Mouse (Mus musculus) hindbrain, embryonic 16.5 days (tissue): ENCODE data around the gene Atp5j2. TPM values are rescaled to one million over a fixed set of nuclear protein-coding genes. Genes with fewer than 3 reads are reported as not detected.

Experiments
- ATAC-seq: fragments of 200-750 bp; cut with Nextera tagmentation; 2 replicates; pipeline ENCODE4 v1.8.0; 2017; ENCODE audit warnings: moderate TSS enrichment, moderate library complexity
- H3K27ac ChIP-seq: fragments of 300-500 bp; sonication (generic); 2 replicates; pipeline ENCODE4 v1.5.1; 2014; ENCODE audit warnings: low read depth, mild to moderate bottlenecking, control low read depth, low read length, moderate library complexity
- H3K27me3 ChIP-seq: fragments of 300-500 bp; sonication (generic); replicated peaks from 2 replicates; pipeline ENCODE4 v1.6.1; 2014; ENCODE audit warnings: low read length; ENCODE audit not compliant: control insufficient read depth, insufficient read depth
- H3K36me3 ChIP-seq: fragments of 300-500 bp; sonication (generic); 2 replicates; pipeline ENCODE4 v1.6.1; 2014; ENCODE audit warnings: mild to moderate bottlenecking, low read length, moderate library complexity, mixed read lengths; ENCODE audit not compliant: control insufficient read depth, insufficient read depth
- H3K4me1 ChIP-seq: fragments of 300-500 bp; sonication (generic); 2 replicates; pipeline ENCODE4 v1.6.1; 2014; ENCODE audit warnings: low read depth, low read length; ENCODE audit not compliant: control insufficient read depth, insufficient read depth
- H3K4me2 ChIP-seq: fragments of 300-500 bp; sonication (generic); 2 replicates; pipeline ENCODE4 v1.6.1; 2014; ENCODE audit warnings: mild to moderate bottlenecking, low read length, control low read depth, moderate library complexity
- H3K4me3 ChIP-seq: fragments of 300-500 bp; sonication (generic); 2 replicates; pipeline ENCODE4 v1.5.1; 2014; ENCODE audit warnings: mild to moderate bottlenecking, low read length, control low read depth, moderate library complexity
- H3K9ac ChIP-seq: fragments of 300-500 bp; sonication (generic); 2 replicates; pipeline ENCODE4 v1.6.1; 2014; ENCODE audit warnings: low read depth, mild to moderate bottlenecking, control low read depth, low read length, moderate library complexity
- H3K9me3 ChIP-seq: fragments of 300-500 bp; sonication (generic); 2 replicates; pipeline ENCODE4 v1.6.1; 2014; ENCODE audit warnings: mild to moderate bottlenecking, low read length, moderate library complexity; ENCODE audit not compliant: control insufficient read depth
- WGBS: fragments of 180-500 bp; shearing (Covaris S2); extraction: QIAGEN DNeasy Blood & Tissue Kit; methylation state at CpG from one replicate; pipeline ENCODE4 v1.1.7; 2014; 5-methylcytosine and 5-hydroxymethylcytosine counted together
- polyA plus RNA-seq: library from polyadenylated mRNA; unstranded; fragments of >200 nt; fragmentation: Nextera tagmentation; extraction: Ambion mirVana; gene quantifications from 2 replicates; pipeline ENCODE4 v1.2.1, GENCODE M21; 2015

The Atp5j2 gene
- polyA plus RNA-seq, 1 experiment from 2014 or later: 743 TPM

GRCm38 (mm10) chr5:145207385-145207784, 15.5 kb upstream of the Atp5j2 start:
- Histone ChIP-seq H3K27ac (no peak overlapping the region), H3K4me3 (no peak overlapping the region), H3K27me3 (no peaks in the 10 kb centered on the region), H3K9ac (no peak overlapping the region), H3K9me3 (no peaks in the 10 kb centered on the region), H3K4me2 (no peak overlapping the region), H3K36me3 (peaks cover 9% of the 10 kb centered on the region), H3K4me1 (peaks cover 10% of the 10 kb centered on the region)
- no peak for ATAC-seq
- 93% methylated on average over 6 of the region's 6 CpGs for WGBS

DNA sequence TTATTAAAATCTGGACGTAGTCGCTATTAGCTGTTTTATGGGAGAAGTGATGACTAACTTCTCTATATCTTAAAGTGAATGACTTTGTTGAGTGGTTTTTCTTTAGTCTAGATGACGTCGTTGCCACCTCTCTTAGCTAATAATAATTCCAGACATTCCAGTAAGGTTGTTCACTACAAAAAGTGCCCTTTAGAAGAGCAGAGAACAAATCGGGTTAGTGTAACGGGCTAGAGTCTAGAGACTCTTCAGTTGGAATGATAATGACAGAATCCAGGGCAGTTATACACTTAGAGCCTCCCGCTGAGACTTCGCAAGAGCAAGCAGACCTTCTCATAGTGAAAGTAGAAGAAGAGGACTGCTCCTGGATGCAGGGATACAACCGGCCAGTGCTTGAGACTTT, 13.2 kb upstream of the Atp5j2 start:
- H3K9me3 ChIP-seq: no peaks in the 10 kb centered on the region
- 26% methylated on average over 9 of the region's 9 CpGs for WGBS
- H3K4me2 ChIP-seq: peak overlapping the region; percentile 70
- ATAC-seq: no peak
- peak overlapping the region; percentile 47 for H3K9ac ChIP-seq
- H3K36me3 ChIP-seq: no peaks in the 10 kb centered on the region
- peaks cover 21% of the 10 kb centered on the region for H3K4me1 ChIP-seq
- H3K27ac ChIP-seq: no peak overlapping the region
- no peaks in the 10 kb centered on the region for H3K27me3 ChIP-seq
- peak overlapping the region; percentile 62 for H3K4me3 ChIP-seq

- H3K36me3 ChIP-seq: no peaks in the 10 kb centered on the region
- no peaks in the 10 kb centered on the region for H3K9me3 ChIP-seq
- peak within 1 kb of the TSS; percentile 70 for H3K4me2 ChIP-seq
- ATAC-seq: peak; percentile 96
- H3K4me1 ChIP-seq: peaks cover 21% of the 10 kb centered on the region
- H3K4me3 ChIP-seq: peak within 1 kb of the TSS; percentile 62
- peak within 1 kb of the TSS; percentile 79 for H3K27ac ChIP-seq
- H3K27me3 ChIP-seq: no peaks in the 10 kb centered on the region
- under 1% methylated on average over 22 of the region's 22 CpGs for WGBS
- H3K9ac ChIP-seq: peak within 1 kb of the TSS; percentile 68
Measured at GRCm38 (mm10) chr5:145203936-145204691, 12.3 kb upstream of the Atp5j2 start, which contains the start of gene Zkscan5. Gene Zkscan5, plus strand, starts transcription at chr5:145204562.

DNA sequence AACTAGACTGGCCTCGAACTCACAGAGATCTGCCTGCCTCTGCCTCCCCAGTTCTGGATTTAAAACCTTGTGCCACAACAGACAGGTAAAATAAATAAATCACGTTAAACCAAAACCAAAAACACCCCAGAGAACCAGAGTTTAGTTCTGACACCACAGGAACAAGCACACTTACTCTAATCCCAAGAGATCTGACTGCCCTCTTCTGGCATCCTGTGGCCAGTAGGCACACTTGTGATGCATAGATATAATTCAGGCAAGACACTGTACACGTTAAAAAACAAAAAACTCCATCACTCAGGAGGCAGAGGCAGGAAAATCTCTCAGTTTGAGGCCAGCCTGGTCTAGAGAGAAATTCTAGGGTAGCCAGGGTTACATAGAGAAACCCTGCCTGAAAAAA, 10.6 kb upstream of the Atp5j2 start:
- no peak overlapping the region for H3K4me3 ChIP-seq
- WGBS: 51% methylated on average over 3 of the region's 3 CpGs
- H3K27ac ChIP-seq: no peak overlapping the region
- ATAC-seq: no peak
- H3K9me3 ChIP-seq: no peaks in the 10 kb centered on the region
- peaks cover 21% of the 10 kb centered on the region for H3K4me1 ChIP-seq
- H3K36me3 ChIP-seq: no peaks in the 10 kb centered on the region
- no peaks in the 10 kb centered on the region for H3K27me3 ChIP-seq
- no peak overlapping the region for H3K4me2 ChIP-seq
- no peak overlapping the region for H3K9ac ChIP-seq

GRCm38 (mm10) chr5:145201321-145201991, 9.6 kb upstream of the Atp5j2 start, which contains the start of gene Zkscan14:
Gene Zkscan14, minus strand, starts transcription at chr5:145201868.
- 2% methylated on average over 37 of the region's 37 CpGs for WGBS
- Histone ChIP-seq H3K9me3 (no peaks in the 10 kb centered on the region), H3K27me3 (no peaks in the 10 kb centered on the region), H3K27ac (peak within 1 kb of the TSS; percentile 59), H3K4me2 (peak within 1 kb of the TSS; percentile 99), H3K36me3 (0 out of 2 replicates have a peak, but pooled peaks cover 2% of the 10 kb centered on the region), H3K4me1 (peaks cover 21% of the 10 kb centered on the region), H3K4me3 (peak within 1 kb of the TSS; percentile 76), H3K9ac (peak within 1 kb of the TSS; percentile 82)
- ATAC-seq: peak; percentile 25; the same call in 1 of the 2 replicates

- Histone ChIP-seq H3K4me3 (no peak overlapping the region), H3K4me2 (no peak overlapping the region; the same call in 1 of the 2 replicates), H3K27ac (no peak overlapping the region), H3K27me3 (no peaks in the 10 kb centered on the region), H3K4me1 (peaks cover 16% of the 10 kb centered on the region), H3K9ac (no peak overlapping the region), H3K36me3 (peaks cover 7% of the 10 kb centered on the region), H3K9me3 (no peaks in the 10 kb centered on the region)
- no peak for ATAC-seq
- WGBS: 80% methylated on average over 7 of the region's 7 CpGs
Measured at GRCm38 (mm10) chr5:145200387-145200786, 8.5 kb upstream of the Atp5j2 start.

GRCm38 (mm10) chr5:145190875-145191798, 725 bp downstream of the Atp5j2 start:
- peak overlapping the region; percentile 77 for H3K4me3 ChIP-seq
- no peaks in the 10 kb centered on the region for H3K27me3 ChIP-seq
- H3K9me3 ChIP-seq: no peaks in the 10 kb centered on the region
- H3K36me3 ChIP-seq: peaks cover 30% of the 10 kb centered on the region
- peaks cover 19% of the 10 kb centered on the region for H3K4me1 ChIP-seq
- H3K4me2 ChIP-seq: peak overlapping the region; percentile 90
- H3K27ac ChIP-seq: peak overlapping the region; percentile 76
- H3K9ac ChIP-seq: peak overlapping the region; percentile 76
- WGBS: under 1% methylated on average over 41 of the region's 41 CpGs
- peak; percentile 89 for ATAC-seq

GRCm38 (mm10) chr5:145190373-145190772, 1.5 kb downstream of the Atp5j2 start:
- no peaks in the 10 kb centered on the region for H3K9me3 ChIP-seq
- peaks cover 19% of the 10 kb centered on the region for H3K4me1 ChIP-seq
- H3K27me3 ChIP-seq: no peaks in the 10 kb centered on the region
- peak; percentile 4; the same call in 1 of the 2 replicates for ATAC-seq
- peak overlapping the region; percentile 76 for H3K9ac ChIP-seq
- H3K4me3 ChIP-seq: peak overlapping the region; percentile 77
- H3K36me3 ChIP-seq: peaks cover 32% of the 10 kb centered on the region
- peak overlapping the region; percentile 90 for H3K4me2 ChIP-seq
- WGBS: 57% methylated on average over 5 of the region's 5 CpGs
- no peak overlapping the region for H3K27ac ChIP-seq
